Mouse (Mus musculus): ENCODE measurements around the gene Clic4. TPM values are rescaled to one million over a fixed set of nuclear protein-coding genes. Genes with fewer than 3 reads are reported as not detected.
A peak's percentile ranks its signal among the peaks of the same experiment; 100 is the strongest.

The Clic4 gene
- polyA plus RNA-seq, 1 experiment from 2014 or later = 74.1 TPM

- Histone ChIP-seq H3K27ac (ENCODE audit: low read depth, low read length) (no peak overlapping the region), H3K9me3 (replicated peaks; ENCODE audit: control insufficient read depth, low read length) (no peaks in the 10 kb centered on the region), H3K4me2 (ENCODE audit: low read length) (no peak overlapping the region), H3K4me3 (ENCODE audit: low read depth, low read length) (no peak overlapping the region), H3K36me3 (ENCODE audit: control insufficient read depth, insufficient read depth, low read length) (peaks cover 16% of the 10 kb centered on the region), H3K27me3 (replicated peaks; ENCODE audit: control insufficient read depth, insufficient read depth, low read length) (no peaks in the 10 kb centered on the region), H3K4me1 (ENCODE audit: control insufficient read depth, insufficient read depth, low read length) (0 out of 2 replicates have a peak, but pooled peaks cover 5% of the 10 kb centered on the region), H3K9ac (ENCODE audit: low read length) (no peak overlapping the region)
- 85% methylated on average over 3 of the region's 3 CpGs for WGBS
- no peak for DNase-seq (ENCODE audit: low spot score)
- ATAC-seq = no peak
These were observed 44.5 kb downstream of the Clic4 start for GRCm38 (mm10) chr4:135228136-135228535.

GRCm38 (mm10) chr4:135226008-135226667, 46.5 kb downstream of the Clic4 start:
- Histone ChIP-seq H3K27ac (ENCODE audit: low read depth, low read length) (no peak overlapping the region), H3K4me2 (ENCODE audit: low read length) (no peak overlapping the region), H3K27me3 (replicated peaks; ENCODE audit: control insufficient read depth, insufficient read depth, low read length) (no peaks in the 10 kb centered on the region), H3K9me3 (replicated peaks; ENCODE audit: control insufficient read depth, low read length) (no peaks in the 10 kb centered on the region), H3K9ac (ENCODE audit: low read length) (no peak overlapping the region), H3K36me3 (ENCODE audit: control insufficient read depth, insufficient read depth, low read length) (peaks cover 31% of the 10 kb centered on the region), H3K4me3 (ENCODE audit: low read depth, low read length) (no peak overlapping the region), H3K4me1 (ENCODE audit: control insufficient read depth, insufficient read depth, low read length) (0 out of 2 replicates have a peak, but pooled peaks cover 4% of the 10 kb centered on the region)
- 96% methylated on average over 12 of the region's 12 CpGs for WGBS
- ATAC-seq = no peak
- no peak for DNase-seq (ENCODE audit: low spot score)

GRCm38 (mm10) chr4:135223808-135224207, 48.8 kb downstream of the Clic4 start:
- WGBS = 83% methylated on average over 9 of the region's 9 CpGs
- Histone ChIP-seq H3K9me3 (replicated peaks; ENCODE audit: control insufficient read depth, low read length) (no peaks in the 10 kb centered on the region), H3K4me1 (ENCODE audit: control insufficient read depth, insufficient read depth, low read length) (no peaks in the 10 kb centered on the region), H3K27me3 (replicated peaks; ENCODE audit: control insufficient read depth, insufficient read depth, low read length) (no peaks in the 10 kb centered on the region), H3K27ac (ENCODE audit: low read depth, low read length) (no peak overlapping the region), H3K9ac (ENCODE audit: low read length) (no peak overlapping the region), H3K4me3 (ENCODE audit: low read depth, low read length) (no peak overlapping the region), H3K4me2 (ENCODE audit: low read length) (no peak overlapping the region), H3K36me3 (ENCODE audit: control insufficient read depth, insufficient read depth, low read length) (peaks cover 43% of the 10 kb centered on the region)
- DNase-seq (ENCODE audit: low spot score) = no peak
- ATAC-seq = no peak

GRCm38 (mm10) chr4:135221632-135222407, 50.8 kb downstream of the Clic4 start:
- Histone ChIP-seq H3K4me2 (ENCODE audit: low read length) (no peak overlapping the region), H3K9me3 (replicated peaks; ENCODE audit: control insufficient read depth, low read length) (no peaks in the 10 kb centered on the region), H3K4me3 (ENCODE audit: low read depth, low read length) (no peak overlapping the region), H3K36me3 (ENCODE audit: control insufficient read depth, insufficient read depth, low read length) (peaks cover 63% of the 10 kb centered on the region), H3K9ac (ENCODE audit: low read length) (no peak overlapping the region), H3K4me1 (ENCODE audit: control insufficient read depth, insufficient read depth, low read length) (no peaks in the 10 kb centered on the region), H3K27me3 (replicated peaks; ENCODE audit: control insufficient read depth, insufficient read depth, low read length) (no peaks in the 10 kb centered on the region), H3K27ac (ENCODE audit: low read depth, low read length) (no peak overlapping the region)
- DNase-seq (ENCODE audit: low spot score) = no peak
- ATAC-seq = no peak
- WGBS = 71% methylated on average over 12 of the region's 12 CpGs

GRCm38 (mm10) chr4:135220641-135221040, 52.0 kb downstream of the Clic4 start:
- no peak overlapping the region for H3K9ac ChIP-seq (ENCODE audit: low read length)
- ATAC-seq = no peak
- no peaks in the 10 kb centered on the region for H3K27me3 ChIP-seq (replicated peaks; ENCODE audit: control insufficient read depth, insufficient read depth, low read length)
- H3K4me1 ChIP-seq (ENCODE audit: control insufficient read depth, insufficient read depth, low read length) = no peaks in the 10 kb centered on the region
- 91% methylated on average over 3 of the region's 3 CpGs for WGBS
- no peak for DNase-seq (ENCODE audit: low spot score)
- no peak overlapping the region for H3K27ac ChIP-seq (ENCODE audit: low read depth, low read length)
- no peaks in the 10 kb centered on the region for H3K9me3 ChIP-seq (replicated peaks; ENCODE audit: control insufficient read depth, low read length)
- H3K36me3 ChIP-seq (ENCODE audit: control insufficient read depth, insufficient read depth, low read length) = peaks cover 70% of the 10 kb centered on the region
- H3K4me2 ChIP-seq (ENCODE audit: low read length) = no peak overlapping the region
- H3K4me3 ChIP-seq (ENCODE audit: low read depth, low read length) = no peak overlapping the region

GRCm38 (mm10) chr4:135219652-135220051, 53.0 kb downstream of the Clic4 start:
- DNase-seq (ENCODE audit: low spot score) (peak; percentile 86), ATAC-seq (peak; percentile 61; the same call in 1 of the 2 replicates)
- Histone ChIP-seq H3K4me3 (ENCODE audit: low read depth, low read length) (no peak overlapping the region), H3K4me1 (ENCODE audit: control insufficient read depth, insufficient read depth, low read length) (no peaks in the 10 kb centered on the region), H3K4me2 (ENCODE audit: low read length) (no peak overlapping the region), H3K36me3 (ENCODE audit: control insufficient read depth, insufficient read depth, low read length) (peaks cover 73% of the 10 kb centered on the region), H3K9me3 (replicated peaks; ENCODE audit: control insufficient read depth, low read length) (no peaks in the 10 kb centered on the region), H3K27me3 (replicated peaks; ENCODE audit: control insufficient read depth, insufficient read depth, low read length) (no peaks in the 10 kb centered on the region), H3K27ac (ENCODE audit: low read depth, low read length) (no peak overlapping the region), H3K9ac (ENCODE audit: low read length) (no peak overlapping the region)
- WGBS = 51% methylated on average over 4 of the region's 4 CpGs

GRCm38 (mm10) chr4:135209846-135210245, 62.8 kb downstream of the Clic4 start:
- Histone ChIP-seq H3K4me1 (ENCODE audit: control insufficient read depth, insufficient read depth, low read length) (peaks cover 4% of the 10 kb centered on the region), H3K4me2 (ENCODE audit: low read length) (no peak overlapping the region), H3K4me3 (ENCODE audit: low read depth, low read length) (no peak overlapping the region), H3K27me3 (replicated peaks; ENCODE audit: control insufficient read depth, insufficient read depth, low read length) (peaks cover 8% of the 10 kb centered on the region; the same call in 1 of the 2 replicates), H3K9me3 (replicated peaks; ENCODE audit: control insufficient read depth, low read length) (no peaks in the 10 kb centered on the region), H3K27ac (ENCODE audit: low read depth, low read length) (no peak overlapping the region), H3K36me3 (ENCODE audit: control insufficient read depth, insufficient read depth, low read length) (0 out of 2 replicates have a peak, but pooled peaks cover 11% of the 10 kb centered on the region), H3K9ac (ENCODE audit: low read length) (no peak overlapping the region)
- 72% methylated on average over 2 of the region's 2 CpGs for WGBS
- DNase-seq (ENCODE audit: low spot score) (no peak), ATAC-seq (no peak)

- H3K36me3 ChIP-seq (ENCODE audit: control insufficient read depth, insufficient read depth, low read length) = no peaks in the 10 kb centered on the region
These were observed 66.7 kb downstream of the Clic4 start for GRCm38 (mm10) chr4:135205711-135206600.

More at GRCm38 (mm10) chr4:135205711-135206600, 66.7 kb downstream of the Clic4 start:
- peak; percentile 79 for ATAC-seq
- Histone ChIP-seq H3K27me3 (replicated peaks; ENCODE audit: control insufficient read depth, insufficient read depth, low read length) (peaks cover 15% of the 10 kb centered on the region; the same call in 1 of the 2 replicates), H3K27ac (ENCODE audit: low read depth, low read length) (no peak overlapping the region), H3K4me3 (ENCODE audit: low read depth, low read length) (peak overlapping the region; percentile 25), H3K9ac (ENCODE audit: low read length) (peak overlapping the region; percentile 49; the same call in 1 of the 2 replicates), H3K9me3 (replicated peaks; ENCODE audit: control insufficient read depth, low read length) (no peaks in the 10 kb centered on the region), H3K4me1 (ENCODE audit: control insufficient read depth, insufficient read depth, low read length) (peaks cover 7% of the 10 kb centered on the region), H3K4me2 (ENCODE audit: low read length) (peak overlapping the region; percentile 67)
- WGBS = 3% methylated on average over 47 of the region's 47 CpGs
- DNase-seq (ENCODE audit: low spot score) = peak; percentile 88

All from forebrain, embryonic 14.5 days (tissue).